Mouse (Mus musculus): ENCODE results near the gene B3galnt2.
"Not testable (repeated sequence)": the region's sequence is repeated elsewhere in the genome, so short reads cannot be mapped to it uniquely, and the experiment has no call there.

Gene B3galnt2

DNA sequence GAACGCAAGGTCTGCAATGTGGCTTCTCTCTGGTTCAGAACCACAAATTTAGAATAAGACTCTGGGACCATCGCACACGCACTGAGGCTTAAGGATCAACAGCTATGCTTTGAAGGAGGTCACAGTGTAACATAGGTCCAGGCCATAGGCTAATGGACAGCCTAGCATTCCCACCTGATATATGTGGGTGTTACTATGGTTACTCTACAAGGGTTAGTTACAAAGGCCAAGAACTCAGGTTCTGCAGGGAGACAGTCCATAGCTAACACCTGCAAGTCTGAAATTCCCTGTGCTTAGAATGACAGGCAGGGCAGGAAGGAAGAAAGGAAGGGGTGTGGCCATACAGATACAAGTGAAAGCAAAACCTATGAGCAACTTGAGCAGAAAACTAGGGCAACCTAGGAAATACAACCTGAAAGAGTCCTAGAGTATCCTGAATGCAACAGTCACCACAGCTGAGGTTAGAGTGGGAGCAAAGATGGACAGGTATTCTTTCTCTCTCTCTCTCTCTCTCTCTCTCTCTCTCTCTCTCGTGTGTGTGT is 57.3 kb downstream of the B3galnt2 start:
- no peak for DNase-seq

DNA sequence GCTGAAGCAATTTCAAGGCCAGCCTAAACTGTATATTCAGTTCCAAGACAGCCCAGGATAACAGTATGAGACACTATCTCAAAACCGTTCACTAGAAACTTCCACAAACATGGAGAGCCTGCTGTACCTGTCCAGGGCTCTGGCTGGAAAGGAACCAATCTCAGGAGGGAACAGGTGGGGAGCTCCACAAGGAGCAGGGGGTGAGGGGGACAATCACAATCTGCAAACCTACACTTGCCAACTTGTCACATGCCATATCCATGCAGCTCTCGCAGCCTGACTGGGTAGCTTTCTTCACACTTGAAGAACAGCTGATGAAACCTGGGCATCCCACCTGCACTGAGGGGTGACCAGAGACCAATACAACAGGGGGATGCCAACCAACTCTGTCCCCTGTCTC is 59.7 kb downstream of the B3galnt2 start:
- DNase-seq: no peak

DNA sequence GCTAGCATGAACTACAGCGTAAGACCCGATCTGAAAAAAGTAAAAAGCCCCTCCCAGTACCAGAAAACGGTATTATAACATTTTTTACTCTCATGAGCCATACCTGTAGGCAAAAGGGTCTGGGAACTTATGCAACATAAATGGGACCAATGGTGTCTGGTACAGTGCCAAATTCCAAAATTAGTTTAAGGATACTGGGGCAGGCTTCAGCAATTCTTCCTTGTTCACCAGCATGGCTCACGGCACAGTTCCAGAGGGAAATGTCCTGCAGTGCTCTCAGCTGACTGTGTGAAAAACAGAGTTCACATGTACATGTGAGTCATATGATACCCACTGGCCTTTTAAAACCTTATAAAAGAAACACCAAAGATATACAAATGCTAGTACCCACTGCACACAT is 60.3 kb downstream of the B3galnt2 start:
- DNase-seq: no peak

DNA sequence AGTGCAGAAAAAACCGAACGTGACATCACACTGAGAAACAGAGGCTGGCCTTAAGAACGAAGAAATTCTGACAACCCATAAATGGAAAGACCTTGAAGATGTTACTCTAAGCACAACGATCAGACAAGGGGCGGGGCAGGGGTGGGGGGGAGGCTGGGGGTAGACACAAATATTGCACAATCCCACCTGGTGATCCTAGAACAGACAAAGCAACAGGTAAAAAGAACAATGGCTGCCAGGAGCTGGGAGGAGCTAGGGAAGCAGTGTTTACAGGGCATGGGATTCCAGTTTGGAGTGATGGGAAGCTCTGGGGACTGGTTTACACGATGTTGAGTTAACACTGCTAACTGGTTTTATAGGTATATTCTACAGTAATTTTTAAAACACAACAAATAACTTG is 61.3 kb downstream of the B3galnt2 start:
- no peak for DNase-seq

DNA sequence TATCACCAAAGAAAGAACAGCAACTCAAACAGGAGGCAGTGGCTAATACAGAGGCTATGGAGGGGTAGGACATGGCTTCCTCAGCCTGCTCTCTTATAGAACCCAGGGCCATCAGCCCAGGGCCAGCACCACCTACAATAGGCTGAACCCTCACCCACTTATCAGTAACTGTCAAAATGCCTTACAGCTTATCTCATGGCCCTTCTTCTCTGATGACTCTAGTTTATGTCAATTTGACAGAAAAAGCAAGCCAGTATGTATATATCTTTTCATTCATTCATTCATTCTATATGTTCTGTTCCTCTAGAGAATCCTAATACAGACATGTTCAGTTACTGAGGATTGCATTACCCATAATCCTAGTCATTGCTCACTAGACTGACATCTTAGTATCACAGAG is 64.0 kb downstream of the B3galnt2 start:
- DNase-seq: no peak

DNA sequence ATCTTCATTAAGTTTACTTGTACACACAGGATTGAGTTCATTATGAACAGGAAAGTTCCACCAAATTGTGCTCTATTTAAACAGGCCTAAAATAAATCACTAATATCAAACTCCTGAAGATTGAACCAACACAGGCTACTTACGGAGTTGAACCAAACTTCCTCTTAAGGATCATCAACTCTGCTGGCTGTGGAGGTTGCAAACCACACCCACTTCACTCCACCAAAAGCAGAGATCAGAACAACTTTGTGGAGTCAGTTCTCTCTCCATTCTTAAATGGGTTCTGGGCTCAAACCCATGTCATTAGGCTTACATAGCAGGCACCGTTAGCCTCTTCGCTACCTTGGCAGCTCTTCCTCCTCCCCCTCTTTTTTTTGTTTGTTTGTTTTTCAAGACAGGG is 64.6 kb downstream of the B3galnt2 start:
- no peak for DNase-seq

DNA sequence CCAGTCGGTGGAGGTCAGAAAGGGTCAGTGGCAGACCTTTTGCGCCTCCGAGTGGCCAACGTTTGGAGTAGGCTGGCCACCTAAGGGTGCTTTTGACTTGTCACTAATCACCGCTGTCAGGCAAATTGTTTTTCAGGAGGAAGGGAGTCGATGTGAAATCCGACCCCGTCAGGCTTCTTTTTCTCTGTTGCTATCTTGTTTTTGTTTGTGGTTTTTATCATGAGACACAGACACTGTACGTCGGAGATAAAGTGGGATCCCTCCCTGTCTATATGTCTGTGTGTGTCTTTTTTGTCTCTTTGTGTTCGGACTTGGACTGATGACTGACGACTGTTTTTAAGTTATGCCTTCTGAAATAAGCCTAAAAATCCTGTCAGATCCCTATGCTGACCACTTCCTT is 67.1 kb downstream of the B3galnt2 start:
- not testable (repeated sequence) for DNase-seq

DNA sequence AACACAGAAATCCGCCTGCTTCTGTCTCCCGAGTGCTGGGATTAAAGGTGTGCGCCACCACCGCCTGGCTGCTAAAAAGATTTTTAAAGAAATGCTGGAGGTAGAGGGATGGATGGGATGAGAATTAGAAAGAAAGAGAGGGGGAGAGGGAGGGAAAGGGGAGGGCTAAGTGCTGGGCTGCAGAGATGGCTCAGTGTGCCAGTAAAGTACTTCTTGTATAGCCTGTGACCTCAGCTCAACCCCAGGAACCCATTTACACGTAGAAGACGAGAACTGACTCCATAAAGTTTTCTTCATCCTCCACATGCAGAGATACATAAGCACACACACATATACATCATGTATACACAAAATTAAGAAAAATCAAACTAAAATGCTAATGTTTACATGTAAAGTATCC is 71.3 kb downstream of the B3galnt2 start:
- no peak for DNase-seq

DNA sequence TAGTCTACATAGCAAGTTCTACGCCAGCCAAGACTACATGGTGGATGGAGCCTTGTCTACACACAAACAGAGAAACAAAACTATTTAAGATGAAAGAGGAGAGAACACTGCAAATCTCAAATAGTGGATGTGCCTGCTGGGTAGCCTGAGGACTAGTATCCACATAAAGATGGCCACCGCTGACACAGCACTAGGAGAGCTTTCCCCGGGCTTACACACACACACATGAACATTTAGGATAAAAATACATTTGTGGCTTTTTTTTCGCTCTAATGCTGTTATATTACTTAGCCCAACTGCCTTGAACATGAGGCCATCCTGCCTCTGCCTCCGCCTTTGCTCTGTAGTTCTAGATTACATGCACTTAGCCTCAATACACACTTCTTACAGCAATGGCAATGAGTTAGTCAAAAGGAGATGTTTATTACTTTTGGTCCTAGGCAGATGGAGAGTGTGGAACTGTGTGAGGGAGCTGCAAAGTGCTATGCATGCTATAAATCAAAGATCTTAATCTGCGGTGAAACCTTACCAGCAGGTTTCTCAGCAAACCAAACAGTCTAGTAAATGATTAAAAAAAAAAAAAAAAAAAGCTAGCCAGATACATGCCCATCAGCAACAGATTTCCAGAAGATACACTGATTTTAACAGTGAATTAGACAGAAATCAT is 72.0 kb downstream of the B3galnt2 start:
- no peak for DNase-seq

DNA sequence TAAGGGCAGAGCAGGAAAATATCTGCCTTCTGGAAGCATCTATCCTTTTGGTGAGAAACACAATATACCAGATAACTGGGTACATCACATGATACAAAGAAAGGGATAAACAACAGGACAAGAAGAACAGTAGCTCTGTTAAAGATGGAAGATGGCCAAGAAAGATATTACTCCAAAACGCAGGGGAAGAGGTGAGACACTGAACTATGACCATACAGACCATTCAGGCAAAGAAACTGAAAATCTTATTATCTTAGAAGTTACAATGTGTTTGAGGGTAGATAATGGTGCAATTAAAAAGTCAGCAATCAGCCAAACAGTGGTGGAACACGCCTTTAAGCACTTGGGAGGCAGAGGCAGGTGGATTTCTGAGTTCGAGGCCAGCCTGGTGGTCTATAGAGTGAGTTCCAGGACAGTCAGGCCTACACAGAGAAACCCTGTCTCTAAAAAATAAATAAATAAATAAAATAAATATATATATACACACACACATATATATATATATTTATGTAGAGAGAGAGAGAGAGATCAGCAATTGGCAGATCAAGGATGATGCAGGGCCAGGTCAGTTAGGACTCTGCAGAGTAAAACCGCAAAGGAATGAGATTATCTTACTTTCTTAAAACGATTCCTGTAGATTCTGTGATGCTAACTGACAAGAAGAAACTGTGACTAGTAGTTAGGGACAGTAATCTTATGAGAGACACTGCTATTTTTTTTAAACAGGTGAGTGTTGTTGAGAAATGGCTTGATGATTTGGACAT is 79.2 kb downstream of the B3galnt2 start:
- DNase-seq: no peak

DNA sequence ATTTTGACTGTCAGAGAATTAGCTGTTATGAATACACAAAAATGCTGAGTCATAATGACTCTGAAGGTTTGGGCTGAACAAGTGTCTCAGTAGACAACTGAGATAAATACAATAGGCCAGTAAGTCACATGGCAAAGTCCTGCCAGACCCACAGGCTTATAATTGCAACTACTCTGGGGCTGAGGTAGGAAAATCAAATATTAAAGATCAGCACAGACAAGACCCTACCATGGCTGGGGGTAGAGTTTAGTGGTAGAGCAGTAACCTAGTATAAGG is 79.7 kb downstream of the B3galnt2 start:
- DNase-seq: no peak

DNA sequence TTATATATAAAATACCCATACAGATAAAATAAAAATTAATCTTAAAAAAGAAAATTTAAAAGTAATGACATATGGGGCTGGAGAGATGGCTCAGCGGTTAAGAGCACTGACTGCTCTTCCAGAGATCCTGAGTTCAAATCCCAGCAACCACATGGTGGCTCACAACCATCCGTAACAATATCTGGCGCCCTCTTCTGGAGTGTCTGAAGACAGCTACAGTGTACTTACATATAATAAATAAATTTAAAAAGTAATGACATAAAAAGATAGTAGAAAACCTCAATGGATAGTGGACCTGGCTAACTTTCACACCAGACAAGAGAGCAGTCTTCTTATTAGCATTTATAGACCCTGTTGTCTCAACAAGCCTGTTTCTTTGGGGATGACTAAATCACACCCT is 81.1 kb downstream of the B3galnt2 start:
- DNase-seq: not testable (repeated sequence)

DNA sequence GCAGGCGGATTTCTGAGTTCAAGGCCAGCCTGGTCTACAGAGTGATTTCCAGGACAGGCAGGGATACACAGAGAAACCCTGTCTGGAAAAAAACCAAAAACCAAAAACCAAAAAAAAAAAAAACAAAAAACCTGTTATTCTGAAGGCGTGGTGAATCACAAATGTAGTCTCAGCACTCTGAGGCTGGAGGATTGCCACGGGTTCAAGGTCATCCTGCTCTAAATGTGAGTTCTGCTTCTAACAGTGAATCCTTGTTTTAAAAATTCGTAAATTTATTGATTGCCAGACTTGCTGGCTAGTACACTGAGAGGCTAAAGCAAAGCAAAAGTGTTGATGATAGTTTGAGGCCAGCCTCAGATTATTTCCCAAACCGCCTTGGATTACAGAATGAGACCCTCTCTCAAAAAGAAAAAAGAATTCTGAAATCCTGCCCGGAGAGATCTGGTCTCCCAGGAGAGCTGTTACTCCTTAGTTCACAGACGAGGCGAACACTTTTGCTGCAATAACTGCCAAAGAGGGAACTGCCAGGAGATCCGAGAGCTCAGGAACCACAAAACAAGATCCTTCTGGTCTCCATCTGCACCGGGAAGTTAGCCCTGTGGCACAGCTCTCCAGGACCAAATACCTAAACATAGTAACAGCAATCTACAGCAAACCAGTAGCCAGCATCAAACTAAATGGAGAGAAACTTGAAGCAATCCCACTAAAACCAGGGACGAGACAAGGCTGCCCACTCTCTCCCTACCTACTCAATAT is 81.8 kb downstream of the B3galnt2 start:
- DNase-seq: no peak

DNA sequence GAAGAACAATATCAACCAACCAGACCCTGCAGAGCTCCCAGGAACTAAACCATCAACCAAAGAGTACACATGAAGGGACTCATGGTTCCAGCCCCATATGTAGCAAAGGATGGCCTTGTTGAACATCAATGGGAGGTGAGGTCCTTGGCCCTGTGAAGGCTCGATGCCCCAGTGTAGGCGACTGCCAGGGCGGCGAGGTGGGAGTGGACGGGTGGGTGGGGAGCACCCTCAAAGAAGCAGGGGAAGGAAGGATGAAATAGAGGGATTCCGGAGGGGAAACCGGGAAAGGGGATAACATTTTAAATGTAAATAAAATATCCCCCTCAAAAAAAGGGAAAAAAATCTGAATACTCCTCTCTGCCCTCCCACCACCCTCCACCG is 84.6 kb downstream of the B3galnt2 start:
- DNase-seq: no peak

DNA sequence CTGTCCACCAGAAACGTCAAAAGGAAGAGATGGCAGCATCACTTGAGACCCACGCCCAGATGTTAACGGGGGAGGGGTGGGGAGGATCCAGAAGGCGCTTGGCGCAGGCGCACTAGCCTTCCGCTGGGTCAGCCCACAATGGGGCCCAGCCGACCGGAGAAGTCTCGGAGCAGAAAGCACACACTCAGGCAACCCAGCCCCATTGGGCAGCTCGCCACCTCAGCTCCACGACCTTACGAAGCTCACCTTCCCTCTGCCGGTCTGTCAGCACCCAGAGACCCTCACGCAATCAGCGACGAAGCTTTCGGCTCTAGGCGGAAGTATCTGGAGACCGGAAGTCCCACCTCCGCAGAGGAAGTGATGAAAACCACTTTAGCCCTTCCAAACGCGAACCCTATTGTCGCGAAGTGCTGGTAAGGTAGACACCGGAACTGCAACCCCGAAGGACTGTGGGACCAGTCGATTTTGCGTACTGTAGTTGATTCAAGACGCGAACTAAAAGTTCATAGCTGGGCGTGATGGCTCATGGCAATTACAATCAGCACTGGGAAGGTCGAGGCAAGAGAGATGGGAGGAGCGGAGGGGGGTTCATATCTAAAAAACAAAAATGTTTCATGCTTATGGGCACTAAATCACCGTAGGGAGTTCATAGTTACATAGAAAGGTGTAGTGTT is 85.2 kb downstream of the B3galnt2 start, which contains the start of gene Tbce:
Gene Tbce, minus strand, starts transcription at position 347 of the 674 bp plus-strand sequence.
- DNase-seq: peak; percentile 93

DNA sequence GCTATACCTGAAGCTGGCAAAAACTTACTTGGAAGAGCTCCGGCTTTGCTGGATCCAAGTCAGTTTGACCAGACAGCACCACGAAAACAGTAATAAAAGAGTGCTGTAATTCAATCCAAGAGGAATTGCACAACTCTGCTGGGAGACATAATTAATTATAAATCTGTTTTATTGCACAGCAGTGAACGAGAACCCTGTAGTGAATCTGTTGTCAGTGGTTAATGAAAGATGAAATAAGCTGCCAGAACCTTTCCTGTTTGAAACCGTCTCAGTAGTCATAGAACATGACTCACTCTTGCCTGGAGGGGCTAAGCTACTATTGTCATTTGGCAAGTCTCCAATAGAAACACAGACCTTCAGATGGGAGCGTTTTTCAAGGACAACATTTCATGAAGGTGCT is 85.9 kb downstream of the B3galnt2 start:
- no peak for DNase-seq

DNA sequence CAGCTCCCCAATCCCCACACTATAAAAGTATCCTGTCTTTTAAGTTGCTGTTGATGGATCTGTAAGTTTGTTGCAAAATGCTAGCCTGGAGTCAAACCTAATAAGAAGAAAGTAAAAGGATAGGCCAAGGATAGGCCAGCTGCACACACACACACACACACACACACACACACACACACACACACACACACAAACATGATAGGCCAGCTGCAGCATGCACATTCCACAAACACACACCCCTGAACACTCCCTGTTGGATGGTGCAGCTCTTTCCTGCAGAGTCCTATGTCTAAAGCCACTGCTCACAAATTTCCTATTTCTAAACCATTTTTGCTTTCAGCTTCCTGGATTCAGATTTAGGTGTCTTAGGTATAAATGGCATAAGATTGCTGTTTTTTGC is 89.6 kb downstream of the B3galnt2 start:
- DNase-seq: no peak

DNA sequence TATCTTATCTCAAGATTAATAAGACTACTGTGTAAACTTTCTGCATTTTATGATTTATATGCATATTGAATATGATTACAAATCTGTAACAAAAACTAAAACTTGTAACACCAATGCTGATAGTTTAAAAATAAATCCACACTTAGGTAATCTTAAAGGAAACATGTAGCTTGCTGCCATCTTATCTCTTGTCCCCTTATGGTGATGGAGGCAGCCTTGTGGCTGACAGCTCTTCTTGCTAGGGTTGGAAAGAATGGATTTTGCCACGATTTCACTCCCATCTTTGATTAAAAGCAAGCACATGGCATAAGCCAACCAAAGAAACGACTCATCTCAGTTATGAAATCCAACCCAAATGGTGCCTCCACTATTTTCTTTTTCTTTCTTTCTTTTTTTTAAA is 90.3 kb downstream of the B3galnt2 start:
- no peak for DNase-seq

All from right cerebral cortex, postnatal 4 days (tissue).